Mouse (Mus musculus): Measurements from ENCODE around the gene Orc3.
A peak's percentile ranks its signal among the peaks of the same experiment; 100 is the strongest.

Orc3 gene

GRCm38 (mm10) chr4:34614630-34615094 is at the start of gene Orc3, which contains the start of gene Rars2:
Orc3 (minus strand) TSS chr4:34614944.
Rars2 (plus strand) TSS chr4:34614957.
- peak; percentile 92 to 93 for DNase-seq

- no peak for DNase-seq
These were observed 47.2 kb upstream of the Orc3 start for GRCm38 (mm10) chr4:34661927-34662326.

GRCm38 (mm10) chr4:34661514-34661913 is 46.8 kb upstream of the Orc3 start:
- DNase-seq: no peak

- DNase-seq: no peak
These were observed 44.3 kb upstream of the Orc3 start for GRCm38 (mm10) chr4:34659012-34659411.

GRCm38 (mm10) chr4:34656101-34656500 is 41.4 kb upstream of the Orc3 start:
- no peak for DNase-seq

- DNase-seq: no peak
These were observed 38.4 kb upstream of the Orc3 start for GRCm38 (mm10) chr4:34653179-34653578.

- DNase-seq: no peak
These were observed 30.0 kb upstream of the Orc3 start for GRCm38 (mm10) chr4:34644779-34645178.

GRCm38 (mm10) chr4:34640731-34641130 is 26.0 kb upstream of the Orc3 start:
- no peak for DNase-seq

GRCm38 (mm10) chr4:34639745-34640364 is 25.1 kb upstream of the Orc3 start:
- DNase-seq: no peak

- no peak for DNase-seq
These were observed 23.1 kb upstream of the Orc3 start for GRCm38 (mm10) chr4:34637851-34638250.

- DNase-seq: no peak
These were observed 22.6 kb upstream of the Orc3 start for GRCm38 (mm10) chr4:34637386-34637785.

GRCm38 (mm10) chr4:34636036-34636435 is 21.3 kb upstream of the Orc3 start:
- no peak for DNase-seq

- DNase-seq: no peak
These were observed 19.4 kb upstream of the Orc3 start for GRCm38 (mm10) chr4:34634129-34634528.

GRCm38 (mm10) chr4:34629956-34630355 is 15.2 kb upstream of the Orc3 start:
- DNase-seq: no peak

- no peak for DNase-seq
These were observed 11.7 kb upstream of the Orc3 start for GRCm38 (mm10) chr4:34626401-34626800.

- no peak for DNase-seq
These were observed 10.8 kb upstream of the Orc3 start for GRCm38 (mm10) chr4:34625556-34625955.

- DNase-seq: no peak
These were observed 1.4 kb upstream of the Orc3 start for GRCm38 (mm10) chr4:34616146-34616545.

GRCm38 (mm10) chr4:34615303-34615702 is 559 bp upstream of the Orc3 start:
- DNase-seq: peak in 1 of 2 experiments; percentile 7

- peak in 1 of 2 experiments; percentile 5 for DNase-seq
These were observed 1.1 kb downstream of the Orc3 start for GRCm38 (mm10) chr4:34613571-34614145.

- DNase-seq: no peak
These were observed 8.1 kb downstream of the Orc3 start for GRCm38 (mm10) chr4:34606658-34607057.

- no peak for DNase-seq
These were observed 11.6 kb downstream of the Orc3 start for GRCm38 (mm10) chr4:34603123-34603522.

GRCm38 (mm10) chr4:34584871-34585607 is 29.7 kb downstream of the Orc3 start:
- no peak for DNase-seq

GRCm38 (mm10) chr4:34583427-34583826 is 31.3 kb downstream of the Orc3 start:
- no peak for DNase-seq

- DNase-seq: peak in 1 of 2 experiments; percentile 3
These were observed 32.3 kb downstream of the Orc3 start for GRCm38 (mm10) chr4:34582476-34582875.
